8 mouse cellular contexts compared by ENCODE assay signal in the genomic region with DNA sequence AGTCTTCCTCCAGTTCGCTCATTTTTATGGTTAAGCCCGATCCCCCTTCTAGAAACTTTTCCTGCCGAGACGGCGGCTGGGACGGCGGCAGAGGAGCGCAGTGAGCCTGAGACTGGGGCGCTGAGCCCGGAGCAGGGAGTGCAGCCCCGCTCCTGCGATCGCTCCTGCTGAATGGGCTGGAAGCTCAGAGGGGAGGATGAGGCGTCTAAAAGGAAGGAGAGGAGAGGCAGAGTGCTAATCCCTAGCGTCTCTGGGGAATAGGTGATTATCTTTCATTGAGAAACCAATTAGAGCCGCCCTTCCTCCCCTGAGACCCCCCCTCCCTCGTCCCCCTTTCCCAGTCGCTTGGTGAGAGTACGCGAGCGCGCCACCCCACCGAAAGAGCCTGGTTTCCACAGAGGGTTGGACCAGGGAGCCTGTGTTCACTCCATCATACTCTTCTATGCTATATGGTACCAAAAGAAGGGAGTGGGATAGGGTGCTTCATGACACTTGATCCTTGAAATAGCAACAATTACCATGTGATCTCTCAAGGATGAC. TPM values are rescaled to one million over a fixed set of nuclear protein-coding genes. Genes with fewer than 3 reads are reported as not detected.
DNase-seq lines count a peak whose midpoint lies in the region; ATAC-seq and TF ChIP-seq lines count a peak whose summit lies in the region.

A gene (minus strand): TSS at position 233 of the 540 bp plus-strand sequence.

- no peaks in the 10 kb centered on the region for H3K9me3 ChIP-seq in intestine, embryonic 16.5 days (ENCODE audit: control insufficient read depth, low read length)
- no peaks in the 10 kb centered on the region for H3K9me3 ChIP-seq in liver, embryonic 12.5 days (replicated peaks)
- no peaks in the 10 kb centered on the region for H3K9me3 ChIP-seq in neural tube, embryonic 13.5 days

- 0 out of 2 replicates have a peak, but pooled peaks cover 2% of the 10 kb centered on the region for H3K27me3 ChIP-seq in intestine, embryonic 16.5 days (replicated peaks; ENCODE audit: control insufficient read depth, insufficient read depth, low read length)
- peaks cover 43% of the 10 kb centered on the region for H3K27me3 ChIP-seq in liver, embryonic 12.5 days (replicated peaks)
- H3K27me3 ChIP-seq in neural tube, embryonic 13.5 days = peaks cover 48% of the 10 kb centered on the region

- peaks cover 9% of the 10 kb centered on the region for H3K4me1 ChIP-seq in intestine, embryonic 16.5 days (ENCODE audit: control insufficient read depth, insufficient read depth, low read length)
- peaks cover 37% of the 10 kb centered on the region for H3K4me1 ChIP-seq in liver, embryonic 12.5 days
- peaks cover 32% of the 10 kb centered on the region for H3K4me1 ChIP-seq in neural tube, embryonic 13.5 days (replicated peaks)

- under 1% methylated on average over 23 of the region's 23 CpGs for WGBS in intestine, embryonic 16.5 days
- WGBS in liver, embryonic 12.5 days (ENCODE audit: insufficient replicate concordance) = 1% methylated on average over 23 of the region's 23 CpGs
- under 1% methylated on average over 23 of the region's 23 CpGs for WGBS in neural tube, embryonic 13.5 days

- ATAC-seq in intestine, embryonic 16.5 days = peak; percentile 64
- ATAC-seq in liver, embryonic 12.5 days = peak; percentile 38; the same call in 1 of the 2 replicates
- peak; percentile 88 for ATAC-seq in neural tube, embryonic 13.5 days (ENCODE audit: low read depth)

- peak within 1 kb of the TSS; percentile 74 for H3K4me3 ChIP-seq in intestine, embryonic 16.5 days (ENCODE audit: low read length)
- peak within 1 kb of the TSS; percentile 65 for H3K4me3 ChIP-seq in liver, embryonic 12.5 days
- peak within 1 kb of the TSS; percentile 57 for H3K4me3 ChIP-seq in neural tube, embryonic 13.5 days

- no peaks in the 10 kb centered on the region for H3K36me3 ChIP-seq in intestine, embryonic 16.5 days (ENCODE audit: control insufficient read depth, insufficient read depth, low read length)
- no peaks in the 10 kb centered on the region for H3K36me3 ChIP-seq in liver, embryonic 12.5 days
- H3K36me3 ChIP-seq in neural tube, embryonic 13.5 days = no peaks in the 10 kb centered on the region

- H3K9ac ChIP-seq in intestine, embryonic 16.5 days (ENCODE audit: low read depth, low read length) = peak within 1 kb of the TSS; percentile 73
- peak within 1 kb of the TSS; percentile 63 for H3K9ac ChIP-seq in liver, embryonic 12.5 days
- peak within 1 kb of the TSS; percentile 75 for H3K9ac ChIP-seq in neural tube, embryonic 13.5 days

- no peak for TF ChIP-seq POLR2A in brain, embryonic 14.5 days (IDR thresholded peaks at IDR 0.05; ENCODE audit: borderline replicate concordance, extremely low read depth, insufficient read depth, insufficient read length, poor library complexity, severe bottlenecking)

- H3K4me2 ChIP-seq in intestine, embryonic 16.5 days (ENCODE audit: low read depth, low read length) = peak within 1 kb of the TSS; percentile 97
- peak within 1 kb of the TSS; percentile 88 for H3K4me2 ChIP-seq in liver, embryonic 12.5 days
- H3K4me2 ChIP-seq in neural tube, embryonic 13.5 days = peak within 1 kb of the TSS; percentile 96

- peak; percentile 33 for DNase-seq in ovary, postnatal 36 days (ENCODE audit: low spot score)
- DNase-seq in ovary, adult 18-20 months (ENCODE audit: low spot score) = no peak
- DNase-seq in brain, embryonic 14.5 days (ENCODE audit: low read depth) = peak; percentile 71
- DNase-seq in heart, adult 11 months = peak; percentile 95
- DNase-seq in thymus, postnatal 14 days = no peak

- H3K27ac ChIP-seq in intestine, embryonic 16.5 days (ENCODE audit: low read length) = peak within 1 kb of the TSS; percentile 72
- H3K27ac ChIP-seq in liver, embryonic 12.5 days = peak within 1 kb of the TSS; percentile 36
- peak within 1 kb of the TSS; percentile 79 for H3K27ac ChIP-seq in neural tube, embryonic 13.5 days (replicated peaks)

- no peak for TF ChIP-seq CTCF in brain, embryonic 14.5 days (IDR thresholded peaks at IDR 0.05; ENCODE audit: borderline replicate concordance, extremely low read depth, insufficient read depth, insufficient read length)

RNA-seq across cellular contexts. Expression of the gene that starts here (rescaled TPM):
- polyA plus RNA-seq in brain, embryonic 14.5 days (2012; rRNA removed) = 1.9 and 4.5 TPM in 2 replicates
- 6.3 and 6.6 TPM in 2 replicates for polyA plus RNA-seq in intestine, embryonic 16.5 days (2015; fragmentation: Nextera tagmentation; extraction: Ambion mirVana)
- polyA plus RNA-seq in liver, embryonic 12.5 days (2016; fragmentation: Nextera tagmentation; extraction: Ambion mirVana) = 1.4 and 1.6 TPM in 2 replicates
- 9.2 and 9.9 TPM in 2 replicates for polyA plus RNA-seq in neural tube, embryonic 13.5 days (2015; fragmentation: Nextera tagmentation; extraction: Ambion mirVana)

Comparison
In these comparisons a context has a peak if more than half of its experiments do, and no peak if none do; other contexts are left out.
1. DNase-seq: peak in ovary, postnatal 36 days (single experiment), brain, embryonic 14.5 days (single experiment) and heart, adult 11 months (single experiment); none in ovary, adult 18-20 months (single experiment) and thymus, postnatal 14 days (single experiment).
2. ATAC-seq: peak in every context shown above with its lines; median percentile 88 in neural tube, embryonic 13.5 days; 64 in intestine, embryonic 16.5 days; 38 in liver, embryonic 12.5 days.
3. Peak in every context shown above with its lines, with median percentiles within 50 percentile points of each other: H3K27ac ChIP-seq, H3K4me2 ChIP-seq, H3K4me3 ChIP-seq and H3K9ac ChIP-seq.